In genomic region chr17:30852345-30852744, GRCm38 (mm10) we compare ENCODE assay signal across 28 mouse cellular contexts. TPM values are rescaled to one million over a fixed set of nuclear protein-coding genes. Genes with fewer than 3 reads are reported as not detected.
DNase-seq lines count a peak whose midpoint lies in the region; ATAC-seq and TF ChIP-seq lines count a peak whose summit lies in the region.
"Had no signal": no experiment of that assay in that cellular context is flagged by ENCODE, and none has a peak within 500 bp of the region (broad histone marks: within the 10 kb centered on the region; RNA-seq: fewer than 3 reads in every experiment).

No protein-coding gene starts in this region.

- no peaks in the 10 kb centered on the region for H3K27me3 ChIP-seq in intestine, postnatal 0 days (replicated peaks; ENCODE audit: control insufficient read depth, insufficient read depth, low read length)
- H3K27me3 ChIP-seq in intestine, embryonic 16.5 days (replicated peaks; ENCODE audit: control insufficient read depth, insufficient read depth, low read length) = no peaks in the 10 kb centered on the region
- no peaks in the 10 kb centered on the region for H3K27me3 ChIP-seq in midbrain, postnatal 0 days (ENCODE audit: insufficient read depth, low read length)
- H3K27me3 ChIP-seq in midbrain, embryonic 13.5 days = no peaks in the 10 kb centered on the region
- H3K27me3 ChIP-seq in stomach, postnatal 0 days (ENCODE audit: control insufficient read depth, insufficient read depth, low read length) = no peaks in the 10 kb centered on the region
- H3K27me3 ChIP-seq: forebrain, embryonic 12.5 days; liver, embryonic 13.5 days; midbrain, embryonic 12.5 days; stomach, embryonic 15.5 days had no signal

- DNase-seq in midbrain, postnatal 0 days (ENCODE audit: low spot score) = no peak
- peak; percentile 86 for DNase-seq in ES-CJ7 (ENCODE audit: low read depth, low spot score)
- DNase-seq in stomach, postnatal 0 days (ENCODE audit: low spot score) = no peak
- no peak for DNase-seq in Muller cell, postnatal 12 days (ENCODE audit: inconsistent ontology term)
- DNase-seq in cerebellum, postnatal 25 days = no peak
- DNase-seq: adrenal gland, postnatal 25 days; cerebellum, adult 11-12 months; cerebellum, postnatal 36 days; gastrocnemius, postnatal 10 days; heart, adult 18-20 months; heart, postnatal 4 days; kidney, adult 2 months; kidney, postnatal 14 days; liver, embryonic 13.5 days; lung, postnatal 10 days; right cerebral cortex, postnatal 14 days; thymus, postnatal 14 days had no signal

- H3K36me3 ChIP-seq in intestine, postnatal 0 days (ENCODE audit: control insufficient read depth, insufficient read depth) = no peaks in the 10 kb centered on the region
- no peaks in the 10 kb centered on the region for H3K36me3 ChIP-seq in intestine, embryonic 16.5 days (ENCODE audit: control insufficient read depth, insufficient read depth, low read length)
- H3K36me3 ChIP-seq in midbrain, postnatal 0 days (ENCODE audit: insufficient read depth, low read length) = no peaks in the 10 kb centered on the region
- H3K36me3 ChIP-seq in midbrain, embryonic 13.5 days = no peaks in the 10 kb centered on the region
- no peaks in the 10 kb centered on the region for H3K36me3 ChIP-seq in stomach, postnatal 0 days (ENCODE audit: control insufficient read depth, insufficient read depth, low read length)
- H3K36me3 ChIP-seq: forebrain, embryonic 12.5 days; liver, embryonic 13.5 days; midbrain, embryonic 12.5 days; stomach, embryonic 15.5 days had no signal

- no peak overlapping the region for H3K4me3 ChIP-seq in intestine, postnatal 0 days (ENCODE audit: low read depth, low read length)
- no peak overlapping the region for H3K4me3 ChIP-seq in intestine, embryonic 16.5 days (ENCODE audit: low read length)
- H3K4me3 ChIP-seq in midbrain, postnatal 0 days (ENCODE audit: low read depth, low read length) = no peak overlapping the region
- H3K4me3 ChIP-seq in midbrain, embryonic 13.5 days (replicated peaks) = no peak overlapping the region
- H3K4me3 ChIP-seq in stomach, postnatal 0 days (ENCODE audit: low read depth, low read length) = no peak overlapping the region
- H3K4me3 ChIP-seq: forebrain, embryonic 12.5 days; liver, embryonic 13.5 days; midbrain, embryonic 12.5 days; myocyte; stomach, embryonic 15.5 days had no signal

- peak; percentile 18 for TF ChIP-seq CTCF in intestine, postnatal 0 days (IDR thresholded peaks at IDR 0.05; ENCODE audit: low read depth)
- TF ChIP-seq CTCF in midbrain, postnatal 0 days (IDR thresholded peaks at IDR 0.05) = peak; percentile 29
- peak; percentile 24; the same call in 1 of the 2 replicates for TF ChIP-seq CTCF in stomach, postnatal 0 days (IDR thresholded peaks at IDR 0.05; ENCODE audit: low read depth)

- TF ChIP-seq EP300 in stomach, postnatal 0 days (optimal IDR thresholded peaks at IDR 0.05) = no peak

- no peak overlapping the region for H3K27ac ChIP-seq in intestine, postnatal 0 days (ENCODE audit: low read depth, low read length)
- H3K27ac ChIP-seq in intestine, embryonic 16.5 days (ENCODE audit: low read length) = no peak overlapping the region
- no peak overlapping the region for H3K27ac ChIP-seq in midbrain, postnatal 0 days (ENCODE audit: low read depth, low read length)
- H3K27ac ChIP-seq in midbrain, embryonic 13.5 days = no peak overlapping the region
- H3K27ac ChIP-seq in stomach, postnatal 0 days (replicated peaks) = no peak overlapping the region
- H3K27ac ChIP-seq: forebrain, embryonic 12.5 days; liver, embryonic 13.5 days; midbrain, embryonic 12.5 days; stomach, embryonic 15.5 days had no signal

- no peaks in the 10 kb centered on the region for H3K9me3 ChIP-seq in intestine, postnatal 0 days (ENCODE audit: control insufficient read depth)
- no peaks in the 10 kb centered on the region for H3K9me3 ChIP-seq in intestine, embryonic 16.5 days (ENCODE audit: control insufficient read depth, low read length)
- H3K9me3 ChIP-seq in midbrain, postnatal 0 days (ENCODE audit: low read length) = no peaks in the 10 kb centered on the region
- no peaks in the 10 kb centered on the region for H3K9me3 ChIP-seq in midbrain, embryonic 13.5 days
- no peaks in the 10 kb centered on the region for H3K9me3 ChIP-seq in stomach, postnatal 0 days (ENCODE audit: control insufficient read depth, low read length)
- H3K9me3 ChIP-seq: forebrain, embryonic 12.5 days; liver, embryonic 13.5 days; midbrain, embryonic 12.5 days; stomach, embryonic 15.5 days had no signal

- H3K4me2 ChIP-seq in intestine, postnatal 0 days (replicated peaks; ENCODE audit: low read depth) = no peak overlapping the region
- H3K4me2 ChIP-seq in intestine, embryonic 16.5 days (ENCODE audit: low read depth, low read length) = no peak overlapping the region
- H3K4me2 ChIP-seq in midbrain, postnatal 0 days (ENCODE audit: low read depth, low read length, poor library complexity, severe bottlenecking) = no peak overlapping the region
- no peak overlapping the region for H3K4me2 ChIP-seq in midbrain, embryonic 13.5 days (replicated peaks)
- H3K4me2 ChIP-seq in stomach, postnatal 0 days (replicated peaks; ENCODE audit: low read depth) = no peak overlapping the region
- H3K4me2 ChIP-seq: forebrain, embryonic 12.5 days; liver, embryonic 13.5 days; midbrain, embryonic 12.5 days; stomach, embryonic 15.5 days had no signal

- no peak for ATAC-seq in intestine, postnatal 0 days
- no peak for ATAC-seq in intestine, embryonic 16.5 days
- no peak for ATAC-seq in midbrain, postnatal 0 days (ENCODE audit: low FRiP score)
- no peak for ATAC-seq in midbrain, embryonic 13.5 days
- no peak for ATAC-seq in stomach, postnatal 0 days (ENCODE audit: low FRiP score, low TSS enrichment)
- ATAC-seq: hindbrain, embryonic 16.5 days; Patski had no signal

- no peak overlapping the region for H3K9ac ChIP-seq in intestine, postnatal 0 days (ENCODE audit: low read depth, low read length)
- no peak overlapping the region for H3K9ac ChIP-seq in intestine, embryonic 16.5 days (ENCODE audit: low read depth, low read length)
- H3K9ac ChIP-seq in midbrain, postnatal 0 days (replicated peaks; ENCODE audit: low read length, poor library complexity, severe bottlenecking) = no peak overlapping the region
- no peak overlapping the region for H3K9ac ChIP-seq in midbrain, embryonic 13.5 days (replicated peaks)
- H3K9ac ChIP-seq in stomach, postnatal 0 days (ENCODE audit: low read length) = no peak overlapping the region
- H3K9ac ChIP-seq: forebrain, embryonic 12.5 days; liver, embryonic 13.5 days; midbrain, embryonic 12.5 days; stomach, embryonic 15.5 days had no signal

- no peaks in the 10 kb centered on the region for H3K4me1 ChIP-seq in intestine, postnatal 0 days (replicated peaks; ENCODE audit: control insufficient read depth, insufficient read depth, low read length)
- H3K4me1 ChIP-seq in intestine, embryonic 16.5 days (ENCODE audit: control insufficient read depth, insufficient read depth, low read length) = no peaks in the 10 kb centered on the region
- H3K4me1 ChIP-seq in midbrain, postnatal 0 days (ENCODE audit: insufficient read depth, low read length) = no peaks in the 10 kb centered on the region
- H3K4me1 ChIP-seq in midbrain, embryonic 13.5 days (replicated peaks) = no peaks in the 10 kb centered on the region
- H3K4me1 ChIP-seq in stomach, postnatal 0 days (replicated peaks; ENCODE audit: control insufficient read depth, insufficient read depth) = no peaks in the 10 kb centered on the region
- H3K4me1 ChIP-seq: forebrain, embryonic 12.5 days; liver, embryonic 13.5 days; midbrain, embryonic 12.5 days; stomach, embryonic 15.5 days had no signal

RNA-seq across cellular contexts. Expression of gene Glp1r, which starts 49.3 kb away (rescaled TPM):
- polyA plus RNA-seq in intestine, postnatal 0 days (2015; fragmentation: Nextera tagmentation; extraction: Ambion mirVana) = 0.63 and 0.88 TPM in 2 replicates
- polyA plus RNA-seq in intestine, embryonic 16.5 days (2015; fragmentation: Nextera tagmentation; extraction: Ambion mirVana) = 0.34 and 0.54 TPM in 2 replicates
- total RNA-seq in midbrain, postnatal 0 days (2014; rRNA removed) = 3.3 and 3.4 TPM in 2 replicates
- 1.2 and 1.5 TPM in 2 replicates for polyA plus RNA-seq in midbrain, postnatal 0 days (2015; fragmentation: Nextera tagmentation; extraction: Ambion mirVana)
- polyA plus RNA-seq in midbrain, embryonic 13.5 days (2015; fragmentation: Nextera tagmentation; extraction: Ambion mirVana) = 0.13 and 0.18 TPM in 2 replicates
- polyA plus RNA-seq in stomach, postnatal 0 days (2015; fragmentation: Nextera tagmentation; extraction: Ambion mirVana) = 0.13 and 0.18 TPM in 2 replicates
- total RNA-seq: megakaryocyte progenitor cell, adult 5-6 weeks had no signal
- polyA plus RNA-seq: limb, embryonic 11.5 days; liver, embryonic 13.5 days; Patski had no signal
